Mouse (Mus musculus) lung, postnatal 0 days (tissue): ENCODE measurements at regions not wholly inside any gene's neighbourhood (a gene's known extent, or its start where the extent isn't known, plus 50 kb on each side); places are given as distances from the start of the nearest gene placed in this dataset.

Experiments
- ATAC-seq: fragments of 200-750 bp; cut with Nextera tagmentation; 2 replicates; pipeline ENCODE4 v1.8.0; 2017; ENCODE audit warnings: moderate library complexity
- DNase-seq: peaks from one replicate; pipeline ENCODE4 v3.0.0-alpha.2; 2016; ENCODE audit warnings: low spot score
- H3K27ac ChIP-seq: fragments of 300-500 bp; sonication (generic); 2 replicates; pipeline ENCODE4 v1.5.1; 2014; ENCODE audit warnings: antibody characterized with exemption, mild to moderate bottlenecking, low read length, mixed read lengths
- H3K27me3 ChIP-seq: fragments of 300-500 bp; sonication (generic); replicated peaks from 2 replicates; pipeline ENCODE4 v1.6.1; 2014; ENCODE audit warnings: low read length, mixed read lengths; ENCODE audit not compliant: insufficient read depth
- H3K36me3 ChIP-seq: fragments of 300-500 bp; sonication (generic); 2 replicates; pipeline ENCODE4 v1.6.1; 2014; ENCODE audit warnings: low read length, mixed read lengths; ENCODE audit not compliant: insufficient read depth
- H3K4me1 ChIP-seq: fragments of 300-500 bp; sonication (generic); 2 replicates; pipeline ENCODE4 v1.6.1; 2014; ENCODE audit warnings: antibody characterized with exemption, low read depth, low read length, mixed read lengths; ENCODE audit not compliant: insufficient read depth
- H3K4me2 ChIP-seq: fragments of 300-500 bp; sonication (generic); replicated peaks from 2 replicates; pipeline ENCODE4 v1.6.1; 2014; ENCODE audit warnings: low read depth, mild to moderate bottlenecking, low read length, moderate library complexity, mixed read lengths
- H3K4me3 ChIP-seq: fragments of 300-500 bp; sonication (generic); 2 replicates; pipeline ENCODE4 v1.5.1; 2014; ENCODE audit warnings: low read depth, low read length
- H3K9ac ChIP-seq: fragments of 300-500 bp; sonication (generic); replicated peaks from 2 replicates; pipeline ENCODE4 v1.6.1; 2014; ENCODE audit warnings: low read depth, mild to moderate bottlenecking
- H3K9me3 ChIP-seq: fragments of 300-500 bp; sonication (generic); 2 replicates; pipeline ENCODE4 v1.6.1; 2016; ENCODE audit warnings: low read length, mixed read lengths
- CTCF ChIP-seq: IDR thresholded peaks from 2 replicates; pipeline ENCODE4 v1.5.1; 2016; ENCODE audit warnings: antibody characterized with exemption, mild to moderate bottlenecking
- EP300 ChIP-seq: IDR thresholded peaks from 2 replicates; pipeline ENCODE4 v1.6.1; 2016; ENCODE audit warnings: antibody characterized with exemption, mild to moderate bottlenecking, control low read depth
- WGBS: fragments of 180-500 bp; shearing (Covaris S2); extraction: QIAGEN DNeasy Blood & Tissue Kit; methylation state at CpG from one replicate; pipeline ENCODE4 v1.1.7; 2014; 5-methylcytosine and 5-hydroxymethylcytosine counted together

DNA sequence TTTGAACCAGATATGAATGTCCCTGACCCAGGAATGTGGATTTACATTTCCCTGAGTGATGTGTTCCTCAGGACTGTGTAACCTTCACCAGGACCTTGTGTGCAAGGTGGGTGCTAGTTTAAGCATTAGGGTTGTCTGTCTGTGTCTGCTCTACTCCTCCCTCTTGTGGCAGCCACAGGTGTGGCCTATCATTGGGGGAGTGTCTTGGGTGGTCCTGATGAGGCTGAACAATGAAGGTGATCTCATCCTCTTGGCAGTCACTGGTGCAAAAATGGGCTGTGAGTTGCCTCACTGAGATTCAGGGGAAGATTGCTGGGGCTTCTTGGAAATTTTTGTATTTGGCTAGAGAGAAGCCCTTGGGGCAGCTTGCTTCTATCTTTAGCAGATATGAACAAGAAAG, 179.4 kb upstream of the Ube2e1 start:
- H3K27me3 ChIP-seq: no peaks in the 10 kb centered on the region
- no peak overlapping the region for H3K4me3 ChIP-seq
- TF ChIP-seq CTCF: peak; percentile 52
- no peak for TF ChIP-seq EP300
- no peak overlapping the region for H3K4me2 ChIP-seq
- no peak overlapping the region for H3K27ac ChIP-seq
- no peaks in the 10 kb centered on the region for H3K4me1 ChIP-seq
- peak; percentile 7 for DNase-seq
- no peaks in the 10 kb centered on the region for H3K36me3 ChIP-seq
- ATAC-seq: no peak
- H3K9me3 ChIP-seq: no peaks in the 10 kb centered on the region
- no peak overlapping the region for H3K9ac ChIP-seq

DNA sequence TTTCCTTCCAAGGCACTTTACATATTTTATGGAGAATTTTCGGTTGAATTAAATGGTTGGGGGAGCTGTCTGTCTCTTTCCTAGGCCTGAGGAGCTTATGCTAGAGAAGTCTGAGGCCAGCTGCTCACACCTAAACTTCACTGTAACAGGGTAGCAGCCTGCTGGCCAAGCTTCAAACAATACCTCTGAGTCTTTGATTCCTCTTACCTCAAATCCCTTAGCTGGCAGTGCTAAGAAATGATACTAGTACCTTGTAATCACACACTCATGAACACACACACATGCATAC, 176.6 kb upstream of the Ube2e1 start:
- ATAC-seq (no peak), DNase-seq (no peak)
- Histone ChIP-seq H3K27me3 (no peaks in the 10 kb centered on the region), H3K9me3 (no peaks in the 10 kb centered on the region), H3K4me1 (no peaks in the 10 kb centered on the region), H3K9ac (no peak overlapping the region), H3K4me3 (no peak overlapping the region), H3K27ac (no peak overlapping the region), H3K4me2 (no peak overlapping the region), H3K36me3 (no peaks in the 10 kb centered on the region)
- no peak for TF ChIP-seq EP300
- no peak for TF ChIP-seq CTCF
- WGBS: 67% methylated on average over 1 of the region's 1 CpGs

DNA sequence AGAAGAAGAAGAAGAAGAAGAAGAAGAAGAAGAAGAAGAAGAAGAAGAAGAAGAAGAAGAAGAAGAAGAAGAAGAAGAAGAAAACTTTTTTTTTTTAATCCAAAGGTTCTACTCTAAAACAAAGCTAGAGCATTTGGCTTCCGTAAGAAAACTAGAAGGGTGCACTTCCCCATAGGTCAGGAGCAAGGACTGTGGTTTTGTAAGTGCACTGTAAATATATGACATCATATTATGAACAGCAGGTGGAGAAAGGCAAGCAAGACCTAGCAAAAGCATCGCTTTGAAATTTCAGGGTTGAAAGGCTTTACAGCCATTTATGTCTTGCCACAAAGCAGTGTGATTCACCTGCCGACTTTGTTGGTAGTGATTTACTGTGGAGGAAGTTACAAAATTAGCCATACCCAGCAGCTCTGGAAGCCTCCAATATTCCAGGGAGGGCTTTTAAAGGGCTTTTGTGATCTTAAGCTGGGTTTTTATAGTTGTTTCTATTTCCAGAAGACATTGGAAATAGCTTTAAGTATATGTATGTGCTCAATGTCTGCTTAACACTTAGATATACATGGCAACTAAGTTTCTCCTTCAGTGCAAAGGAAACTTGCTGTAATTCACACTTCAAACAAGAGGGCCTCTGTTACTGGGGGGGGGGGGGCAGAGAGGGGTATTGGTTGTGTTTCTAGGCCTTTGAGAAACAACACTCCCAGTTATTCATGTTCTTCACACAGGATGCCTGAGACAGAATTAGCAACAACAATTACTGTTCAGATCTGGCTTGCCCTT, 176.1 kb upstream of the Ube2e1 start:
- Histone ChIP-seq H3K4me1 (no peaks in the 10 kb centered on the region), H3K36me3 (no peaks in the 10 kb centered on the region), H3K4me2 (no peak overlapping the region), H3K9me3 (no peaks in the 10 kb centered on the region), H3K27me3 (no peaks in the 10 kb centered on the region), H3K4me3 (no peak overlapping the region), H3K9ac (no peak overlapping the region), H3K27ac (no peak overlapping the region)
- peak; percentile 69 for ATAC-seq
- peak; percentile 64 for DNase-seq
- TF ChIP-seq EP300 (no peak), CTCF (no peak)
- 59% methylated on average over 3 of the region's 3 CpGs for WGBS

DNA sequence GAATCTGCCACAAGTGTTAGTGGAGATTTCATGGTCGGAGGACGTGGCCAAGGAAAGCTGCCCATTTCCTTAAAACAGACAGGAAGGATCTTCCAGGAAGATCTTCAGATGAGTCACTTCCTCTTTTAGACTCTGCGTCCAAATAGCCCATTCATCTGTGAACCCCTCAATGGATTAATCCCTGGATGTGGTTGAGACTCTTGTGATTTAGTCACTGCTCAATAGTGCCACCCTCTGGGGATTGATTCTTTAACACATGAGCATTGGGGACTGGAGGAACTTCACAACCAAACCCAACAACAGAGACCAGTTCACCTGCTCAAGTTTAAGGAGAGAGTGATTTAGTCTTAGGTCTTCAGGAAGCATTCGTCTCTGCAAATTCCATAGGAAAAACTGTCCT, 174.5 kb upstream of the Ube2e1 start:
- Histone ChIP-seq H3K9ac (no peak overlapping the region), H3K4me2 (no peak overlapping the region), H3K9me3 (no peaks in the 10 kb centered on the region), H3K36me3 (no peaks in the 10 kb centered on the region), H3K4me1 (no peaks in the 10 kb centered on the region), H3K27me3 (no peaks in the 10 kb centered on the region), H3K27ac (no peak overlapping the region), H3K4me3 (no peak overlapping the region)
- DNase-seq: peak; percentile 62
- 38% methylated on average over 4 of the region's 4 CpGs for WGBS
- TF ChIP-seq EP300 (no peak), CTCF (peak; percentile 66)
- ATAC-seq: peak; percentile 75

DNA sequence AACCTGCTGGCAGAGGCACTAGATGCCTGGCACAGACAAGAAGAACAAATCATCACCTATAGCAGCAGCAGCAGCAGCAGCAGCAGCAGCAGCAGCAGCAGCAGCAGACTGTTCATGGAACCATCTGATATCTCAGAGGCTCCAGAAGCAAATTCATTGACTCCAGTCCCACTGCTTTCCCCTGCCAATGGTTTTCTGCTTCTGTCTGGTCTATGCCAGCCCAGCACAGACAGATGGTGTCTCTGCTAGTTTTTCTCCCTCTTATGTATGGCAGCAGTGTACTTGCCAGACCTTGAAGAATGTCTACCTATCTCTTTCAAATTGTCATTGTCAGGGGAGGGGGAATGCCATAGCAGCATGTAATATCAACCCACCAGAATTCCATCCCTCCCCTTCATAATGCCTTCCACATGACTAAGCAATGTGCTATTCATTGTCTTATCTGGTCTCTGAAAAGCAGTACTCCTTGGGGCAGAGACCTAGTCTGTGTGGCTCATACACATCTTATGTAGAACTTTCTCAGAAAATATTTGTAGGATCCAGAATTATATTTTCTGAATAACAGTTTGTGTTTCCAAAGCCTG, 168.7 kb upstream of the Ube2e1 start:
- H3K9me3 ChIP-seq: no peaks in the 10 kb centered on the region
- DNase-seq (no peak), ATAC-seq (no peak)
- H3K4me1 ChIP-seq: no peaks in the 10 kb centered on the region
- no peak overlapping the region for H3K27ac ChIP-seq
- no peaks in the 10 kb centered on the region for H3K27me3 ChIP-seq
- H3K36me3 ChIP-seq: no peaks in the 10 kb centered on the region
- H3K4me2 ChIP-seq: no peak overlapping the region
- H3K4me3 ChIP-seq: no peak overlapping the region
- H3K9ac ChIP-seq: no peak overlapping the region
- no peak for TF ChIP-seq EP300
- no peak for TF ChIP-seq CTCF

DNA sequence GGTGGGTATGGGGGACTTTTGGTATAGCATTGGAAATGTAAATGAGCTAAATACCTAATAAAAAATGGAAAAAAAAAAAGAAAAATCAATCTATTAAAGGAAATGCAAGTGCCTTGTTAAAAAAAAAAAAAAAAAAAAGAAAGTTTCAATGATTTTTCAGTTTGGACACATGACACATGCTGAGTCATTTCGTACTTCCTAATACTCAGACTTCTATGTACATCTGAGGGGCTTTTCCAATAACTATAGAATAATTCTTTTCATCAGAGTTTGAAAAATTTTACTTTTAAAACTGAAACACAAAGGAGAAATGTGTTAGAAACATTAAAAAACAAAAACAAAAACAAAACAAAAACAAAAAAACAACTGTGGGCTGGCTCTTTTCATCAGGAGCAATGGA, 162.4 kb upstream of the Ube2e1 start:
- DNase-seq (no peak), ATAC-seq (no peak)
- H3K4me1 ChIP-seq: no peaks in the 10 kb centered on the region
- H3K9ac ChIP-seq: no peak overlapping the region
- no peaks in the 10 kb centered on the region for H3K9me3 ChIP-seq
- no peak overlapping the region for H3K27ac ChIP-seq
- H3K27me3 ChIP-seq: no peaks in the 10 kb centered on the region
- H3K4me3 ChIP-seq: no peak overlapping the region
- TF ChIP-seq EP300 (no peak), CTCF (no peak)
- no peak overlapping the region for H3K4me2 ChIP-seq
- 91% methylated on average over 1 of the region's 1 CpGs for WGBS
- no peaks in the 10 kb centered on the region for H3K36me3 ChIP-seq
